Mouse (Mus musculus): ENCODE results near the gene Ift57.

Gene Ift57

DNA sequence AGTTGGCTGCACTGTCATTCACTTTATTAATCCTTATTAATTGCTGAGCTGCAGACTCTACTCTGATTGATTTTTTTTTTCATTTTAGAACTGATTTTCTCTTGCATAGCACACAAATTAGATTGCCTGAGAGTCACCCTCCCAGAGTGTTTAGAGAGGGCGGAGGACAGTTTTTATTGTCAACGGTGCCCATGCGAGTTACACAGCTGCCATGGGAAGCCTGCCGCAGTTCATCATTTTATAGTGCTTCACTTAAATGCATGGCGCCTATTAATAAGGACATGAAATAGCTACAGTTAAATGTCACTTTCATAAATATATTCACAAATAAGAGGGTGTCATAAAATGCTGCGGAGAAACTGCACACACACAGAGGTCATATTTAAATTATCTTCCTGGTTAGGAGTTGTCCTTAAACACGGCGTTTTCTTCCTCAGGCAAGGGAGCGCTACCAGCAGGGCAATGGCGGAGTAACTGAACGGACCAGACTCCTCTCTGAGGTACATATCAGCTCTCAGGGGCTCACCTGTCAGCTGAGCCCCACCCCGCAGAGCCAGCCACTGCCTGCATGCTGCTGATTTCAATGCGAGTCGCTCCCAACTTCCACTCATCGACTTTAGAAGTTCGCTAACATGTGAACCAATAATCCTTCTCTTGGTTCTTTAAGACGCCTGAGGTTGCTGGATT, 61.6 kb downstream of the Ift57 start:
- DNase-seq, result no peak

- DNase-seq, result no peak
Measured at GRCm38 (mm10) chr16:49761981-49762380, 62.9 kb downstream of the Ift57 start.

DNA sequence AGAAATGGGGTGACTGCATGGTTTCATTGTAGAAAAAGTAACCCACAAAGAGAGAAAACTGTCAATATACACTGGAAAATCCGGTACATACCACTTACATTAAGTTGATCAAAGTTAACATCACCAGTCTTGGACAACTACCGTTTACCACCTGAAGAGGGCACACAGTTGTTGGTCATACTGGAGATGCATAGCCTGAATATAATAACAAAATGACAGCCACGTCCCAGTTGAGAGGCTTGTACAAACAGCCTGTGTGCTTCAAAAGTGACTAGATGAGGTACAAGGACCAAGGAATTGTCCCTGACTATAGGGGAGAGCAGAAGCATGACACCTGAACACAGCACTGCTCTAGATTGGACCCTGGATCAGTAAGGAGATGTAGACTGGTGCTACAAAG, 67.3 kb downstream of the Ift57 start:
- DNase-seq, result peak; percentile 50

DNA sequence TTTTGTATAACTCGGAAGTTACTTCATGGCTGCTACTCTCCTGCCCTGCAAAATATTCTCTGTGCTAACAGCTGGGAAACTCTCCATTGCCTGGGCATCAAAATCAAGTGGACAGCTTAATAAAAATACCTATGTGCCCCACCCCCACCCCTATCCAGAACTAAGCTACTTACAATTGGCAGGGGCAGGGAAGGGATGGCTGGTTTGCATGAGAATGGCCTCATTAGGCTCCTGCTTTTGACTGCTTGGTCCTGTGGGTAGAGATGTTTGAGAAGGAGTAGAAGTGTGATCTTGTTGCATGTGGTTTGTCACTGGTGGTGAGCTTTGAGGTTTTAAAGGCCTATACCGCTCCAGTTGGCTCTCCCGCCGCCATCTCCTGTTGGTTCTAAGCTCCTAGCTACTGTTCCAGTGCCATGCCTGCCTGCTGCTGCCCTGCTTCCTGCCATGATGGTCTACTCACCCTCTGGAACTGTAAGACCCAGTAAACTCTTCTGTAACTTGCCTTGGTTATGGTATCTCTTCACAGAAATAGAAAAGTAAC, 69.5 kb downstream of the Ift57 start:
- no peak for DNase-seq

DNA sequence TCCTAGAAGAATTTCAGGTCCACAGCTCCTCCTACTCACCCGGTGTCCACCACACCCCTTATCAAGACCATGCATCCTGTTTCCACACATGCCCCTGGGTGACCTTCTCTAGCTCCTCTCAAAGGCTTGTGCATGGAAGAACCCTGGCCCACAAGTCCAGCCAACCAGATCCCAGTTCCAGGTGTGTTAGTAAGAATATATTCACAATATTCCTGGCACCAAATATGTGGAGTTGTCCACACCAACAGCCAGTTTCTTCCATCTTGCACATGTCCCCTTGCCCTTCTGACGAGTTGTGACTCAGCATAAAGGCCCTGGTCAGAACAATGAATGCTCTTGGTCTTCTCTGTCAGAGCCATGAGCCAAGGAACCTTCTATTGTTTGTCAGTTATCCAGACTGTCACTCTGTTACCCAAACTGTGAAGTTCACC, 70.8 kb downstream of the Ift57 start:
- DNase-seq, result no peak

DNA sequence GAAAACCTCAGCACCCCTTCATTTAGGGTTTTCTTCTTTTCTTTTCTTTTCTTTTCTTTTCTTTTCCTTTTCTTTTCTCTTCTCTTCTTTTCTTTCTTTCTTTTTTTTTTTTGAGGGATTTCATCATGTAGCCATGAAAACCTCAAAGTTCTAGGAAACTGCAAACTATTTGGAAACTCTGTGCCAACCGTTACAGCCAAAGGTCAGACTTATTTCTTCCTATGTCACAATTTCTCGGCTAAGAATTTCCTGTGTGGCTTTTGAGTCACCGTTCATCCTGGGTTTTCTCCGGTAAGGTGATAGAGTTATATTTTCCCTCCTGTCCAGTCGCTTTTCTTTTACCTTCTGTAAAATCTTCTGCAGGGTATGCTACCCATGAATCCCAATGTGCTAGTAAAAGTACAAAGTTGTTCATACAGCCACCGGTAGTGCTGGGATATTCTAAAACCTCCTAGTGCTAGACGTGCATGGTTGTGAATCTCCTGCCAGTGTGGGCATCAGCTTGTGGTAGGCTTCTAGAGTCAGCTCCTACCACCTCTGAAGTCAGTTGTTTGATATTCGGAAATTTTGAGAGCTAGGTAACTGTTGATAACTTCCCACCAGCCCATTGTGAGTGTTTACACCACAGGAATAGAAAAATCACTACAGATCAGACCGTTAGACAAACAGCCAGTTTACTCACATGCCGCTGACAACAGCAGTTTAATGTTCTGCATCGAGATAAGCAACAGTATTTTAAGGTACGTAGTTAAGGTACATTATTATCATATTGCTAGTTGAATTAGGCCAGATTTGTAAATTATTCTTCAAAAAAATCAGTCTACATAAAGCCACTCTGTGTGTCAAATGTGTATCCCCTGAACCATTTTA, 71.5 kb downstream of the Ift57 start:
- DNase-seq, result no peak

DNA sequence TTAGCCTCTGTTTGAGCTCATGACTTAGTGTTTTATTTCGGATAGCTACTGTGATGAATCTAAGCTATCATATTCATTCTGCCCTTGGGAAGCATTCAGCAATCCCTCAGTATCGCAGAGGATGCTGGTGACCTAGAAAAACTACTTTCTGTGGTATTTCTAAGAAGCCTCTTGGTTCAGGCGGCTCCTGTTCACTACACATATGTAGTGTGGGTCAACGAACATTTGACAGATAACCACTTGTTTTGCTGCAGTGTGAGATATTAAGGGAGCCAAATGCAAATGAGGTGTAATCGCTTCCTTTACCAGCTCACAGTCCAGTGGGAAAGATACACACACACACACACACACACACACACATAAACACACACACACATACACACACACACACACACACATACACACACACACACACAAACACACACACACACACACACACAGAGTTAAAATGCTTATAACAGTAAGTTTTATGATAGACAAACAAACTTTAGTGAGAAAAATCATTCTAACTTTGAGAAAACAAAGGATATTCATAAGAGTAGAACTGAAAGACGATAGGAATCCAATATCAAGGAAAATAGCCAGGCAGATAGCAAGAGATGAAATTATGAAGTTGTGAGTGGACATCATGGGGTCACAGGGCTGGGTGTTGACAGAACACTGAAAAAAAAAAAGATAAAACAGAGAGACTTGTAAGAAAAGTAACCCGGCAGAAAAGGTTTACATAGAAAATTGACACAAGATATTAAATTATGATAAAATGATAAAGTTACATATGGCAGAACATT, 72.8 kb downstream of the Ift57 start:
- DNase-seq, result no peak

DNA sequence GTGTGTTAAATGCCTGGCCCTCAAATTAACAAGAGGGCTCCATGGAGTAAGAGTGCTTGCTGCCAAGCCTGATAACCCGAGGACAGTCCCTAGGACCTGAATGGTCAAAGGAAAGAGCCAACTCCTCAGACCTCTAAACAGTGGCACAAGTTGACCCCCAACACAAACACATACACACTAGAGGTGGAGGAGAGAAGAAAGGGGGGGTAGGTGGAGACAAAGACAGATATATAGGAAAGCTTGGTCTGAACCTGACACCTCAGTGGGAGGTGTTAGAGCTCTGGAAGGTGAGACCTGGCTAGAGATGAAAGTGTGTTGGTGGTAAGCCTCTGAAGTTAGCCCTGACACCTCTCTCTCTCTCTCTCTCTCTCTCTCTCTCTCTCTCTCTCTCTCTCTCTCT, 73.5 kb downstream of the Ift57 start:
- no peak for DNase-seq

- DNase-seq, result no peak
Measured at GRCm38 (mm10) chr16:49773068-49773467, 74.0 kb downstream of the Ift57 start.

GRCm38 (mm10) chr16:49774059-49775001, 75.3 kb downstream of the Ift57 start:
- no peak for DNase-seq

DNA sequence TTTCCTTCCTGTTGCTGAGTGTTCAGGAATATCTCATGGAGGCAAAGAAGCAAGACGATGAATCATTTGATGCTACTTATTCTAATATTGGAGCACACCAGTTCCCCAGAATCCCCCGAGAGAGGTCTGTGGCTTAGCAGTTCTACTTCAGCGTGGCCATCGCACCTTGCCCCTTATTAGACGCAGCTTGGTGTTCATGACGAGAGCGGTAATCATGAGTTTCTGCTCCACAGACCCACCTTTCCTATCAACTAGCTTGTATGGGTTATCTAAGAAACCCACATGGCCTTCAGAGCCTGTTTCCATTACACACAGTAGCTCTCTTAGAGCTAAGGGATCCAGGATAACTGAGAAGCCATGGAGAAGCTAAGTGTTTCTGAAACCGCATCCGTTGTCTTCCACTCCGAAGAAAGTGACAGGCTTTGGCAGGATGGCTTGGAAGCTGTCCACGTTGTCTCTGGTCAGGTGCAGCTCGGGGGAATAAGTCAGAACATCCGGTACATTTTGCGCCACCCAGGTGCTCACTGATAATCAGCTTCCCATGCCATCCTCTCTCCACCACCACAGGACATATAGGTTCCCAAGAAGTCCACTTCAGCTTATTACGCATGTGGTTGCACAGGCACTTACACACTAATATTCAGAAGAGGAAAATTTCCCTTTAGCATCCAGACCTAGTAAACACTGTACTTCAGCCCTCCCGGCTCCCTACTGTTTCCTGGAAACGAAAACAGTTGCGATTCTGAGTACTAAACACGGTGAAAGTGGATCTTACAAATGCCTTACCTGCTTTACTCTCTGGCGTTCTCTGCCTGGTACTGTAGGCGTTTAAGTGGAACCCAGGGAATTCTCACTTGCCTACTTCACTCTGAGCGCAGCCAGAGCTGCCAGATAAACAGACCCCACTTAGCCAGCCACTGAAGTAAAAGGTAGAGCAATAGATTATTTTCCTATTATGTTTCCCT, 76.3 kb downstream of the Ift57 start:
- DNase-seq, result peak; percentile 55 to 57

DNA sequence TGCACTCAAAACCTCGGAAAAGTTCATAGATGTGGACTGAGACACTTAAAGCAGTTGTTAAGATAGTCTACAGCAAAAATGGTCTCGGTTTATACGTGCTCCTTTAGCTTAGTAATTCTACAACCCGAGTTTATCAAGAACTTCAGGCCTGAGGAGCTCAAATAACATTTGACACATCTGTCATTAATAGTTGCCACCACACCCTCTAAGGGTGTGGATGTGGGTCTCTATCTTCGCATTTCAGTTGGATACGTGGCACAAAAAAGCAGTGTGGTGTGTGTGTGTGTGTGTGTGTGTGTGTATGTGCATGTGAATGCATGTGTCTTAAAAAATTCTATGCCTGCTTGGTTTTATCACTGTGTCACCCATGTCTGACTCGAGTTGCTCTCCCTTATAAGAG, 77.9 kb downstream of the Ift57 start:
- DNase-seq, result no peak

GRCm38 (mm10) chr16:49781556-49782156, 82.6 kb downstream of the Ift57 start:
- no peak for DNase-seq

- DNase-seq, result no peak
Measured at GRCm38 (mm10) chr16:49783369-49783768, 84.3 kb downstream of the Ift57 start.

DNA sequence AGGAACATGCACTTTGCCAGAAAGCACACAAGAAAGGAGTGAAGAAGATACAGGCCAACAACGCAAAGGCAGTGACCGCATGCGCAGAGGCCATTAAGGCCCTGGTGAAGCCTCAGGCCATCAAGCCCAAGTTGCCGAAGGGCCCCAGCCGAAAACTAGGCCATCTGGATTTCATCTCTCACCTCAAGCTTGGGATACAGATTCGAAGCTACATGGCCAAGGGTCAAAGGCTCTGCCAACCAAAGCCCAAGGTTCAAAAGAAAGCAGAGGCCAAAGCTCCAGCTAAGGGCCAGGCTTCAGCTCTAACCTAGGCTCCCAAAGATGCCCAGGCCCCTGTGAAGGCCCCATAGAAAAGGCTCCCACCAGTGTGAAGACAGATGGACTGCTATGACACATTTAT, 87.1 kb downstream of the Ift57 start:
- no peak for DNase-seq

GRCm38 (mm10) chr16:49787714-49788113, 88.7 kb downstream of the Ift57 start:
- no peak for DNase-seq

DNA sequence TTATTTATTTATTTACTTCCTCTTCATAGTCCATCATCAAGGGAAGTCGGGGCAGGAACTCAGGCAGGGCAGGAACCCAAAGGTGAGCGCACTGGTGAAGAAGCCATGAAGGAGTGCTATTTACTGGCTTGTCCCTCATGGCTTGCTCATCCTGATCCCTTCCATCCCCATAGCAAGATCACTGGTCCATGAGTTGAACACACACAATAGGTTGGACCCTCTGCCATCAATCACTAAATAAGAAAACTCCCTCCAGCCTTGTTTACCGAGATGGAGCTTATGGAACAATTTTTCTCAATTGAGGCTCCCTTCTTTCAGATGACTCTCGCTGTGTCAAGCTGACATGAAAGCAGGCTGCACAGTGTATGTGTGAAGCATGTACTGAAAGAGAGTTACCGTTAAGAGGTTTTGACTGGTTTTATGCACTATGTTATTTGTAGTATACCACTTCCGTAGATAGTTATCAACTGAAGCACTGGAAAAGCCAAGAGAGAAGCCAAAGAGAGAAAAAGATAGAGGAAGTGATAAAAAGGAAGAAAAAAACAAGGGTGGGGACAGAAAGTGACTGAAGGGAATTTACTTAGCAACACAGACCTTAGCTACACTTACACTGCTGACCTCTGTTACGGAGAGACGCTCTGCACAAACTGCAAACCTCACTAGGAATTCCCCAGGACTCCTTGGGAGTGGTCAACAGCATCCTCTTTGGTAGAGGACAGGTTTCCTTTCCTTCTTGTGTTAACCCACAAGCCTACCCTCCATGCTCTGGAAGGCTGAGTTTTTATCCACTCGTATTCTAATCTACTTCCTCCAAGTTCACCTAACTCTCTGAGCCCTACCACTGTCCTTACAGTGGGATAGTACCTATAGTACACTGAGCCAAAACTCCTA, 91.8 kb downstream of the Ift57 start:
- DNase-seq, result no peak

DNA sequence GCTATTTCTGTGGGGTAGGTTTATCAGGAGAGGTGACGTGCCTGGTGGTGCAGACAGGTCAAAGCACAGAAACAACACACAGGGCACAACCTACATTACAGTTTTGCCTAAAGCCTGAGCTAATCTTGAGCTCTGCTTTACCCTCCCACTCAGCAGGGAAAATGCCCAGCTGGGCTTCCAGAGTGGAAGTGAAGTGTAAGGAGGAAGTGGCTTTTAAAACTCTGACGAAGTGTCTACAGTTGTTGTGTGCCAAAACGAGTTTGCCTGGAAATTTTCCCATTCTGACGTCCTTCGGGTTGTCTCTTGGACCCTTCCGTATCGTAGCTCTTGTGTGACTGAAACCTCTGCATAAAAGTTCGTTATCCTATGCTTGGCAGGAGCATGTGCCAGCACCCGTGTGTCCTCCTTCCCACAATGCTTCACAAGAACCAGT, 93.4 kb downstream of the Ift57 start:
- DNase-seq, result peak in 1 of 2 experiments; percentile 13

DNA sequence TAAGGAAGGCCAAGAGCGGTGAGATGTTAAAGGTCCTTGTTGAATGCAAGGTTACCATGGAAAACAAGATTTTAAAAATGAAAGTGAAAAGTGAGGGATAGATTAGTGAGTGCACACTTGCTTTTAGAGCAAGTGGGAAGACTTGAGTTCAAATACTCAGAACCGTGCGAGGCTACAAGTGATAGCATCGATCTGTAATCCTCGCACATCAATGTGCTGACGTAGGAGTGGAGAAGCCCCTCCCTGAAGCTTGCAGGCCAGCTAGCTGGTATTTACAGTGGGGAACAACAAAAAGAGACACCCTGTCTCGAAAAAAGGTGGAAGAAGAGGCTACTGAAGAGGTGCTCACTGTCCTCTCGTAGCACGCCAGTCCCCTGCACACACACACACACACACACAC, 94.6 kb downstream of the Ift57 start:
- DNase-seq, result no peak

Data from cerebellum, postnatal 10 days (tissue).